Mouse (Mus musculus): Measurements from ENCODE around the gene Apbb2. TPM values are rescaled to one million over a fixed set of nuclear protein-coding genes. Genes with fewer than 3 reads are reported as not detected.
A peak's percentile ranks its signal among the peaks of the same experiment; 100 is the strongest.

The Apbb2 gene
- polyA plus RNA-seq, 1 experiment from 2014 or later, result 25.1 TPM

- Histone ChIP-seq H3K4me1 (peaks cover 27% of the 10 kb centered on the region), H3K9me3 (no peaks in the 10 kb centered on the region), H3K27ac (no peak overlapping the region), H3K27me3 (ENCODE audit: insufficient read depth, poor library complexity, severe bottlenecking) (no peaks in the 10 kb centered on the region), H3K4me3 (no peak overlapping the region), H3K36me3 (no peaks in the 10 kb centered on the region)
- DNase-seq (ENCODE audit: low spot score), result no peak
- 86% methylated on average over 6 of the region's 6 CpGs for WGBS
These were observed 51.2 kb downstream of the Apbb2 start for GRCm38 (mm10) chr5:66567424-66567823.

GRCm38 (mm10) chr5:66559591-66560175 is 58.9 kb downstream of the Apbb2 start:
- no peak for DNase-seq (ENCODE audit: low spot score)
- H3K4me1 ChIP-seq, result peaks cover 19% of the 10 kb centered on the region
- H3K9me3 ChIP-seq, result no peaks in the 10 kb centered on the region
- no peaks in the 10 kb centered on the region for H3K27me3 ChIP-seq (ENCODE audit: insufficient read depth, poor library complexity, severe bottlenecking)
- H3K36me3 ChIP-seq, result no peaks in the 10 kb centered on the region
- no peak overlapping the region for H3K4me3 ChIP-seq
- 51% methylated on average over 8 of the region's 8 CpGs for WGBS
- 0 out of 2 replicates have a peak overlapping the region, but pooled peaks have one; percentile 47 for H3K27ac ChIP-seq

GRCm38 (mm10) chr5:66558094-66558493 is 60.5 kb downstream of the Apbb2 start:
- Histone ChIP-seq H3K4me3 (no peak overlapping the region), H3K27me3 (ENCODE audit: insufficient read depth, poor library complexity, severe bottlenecking) (no peaks in the 10 kb centered on the region), H3K27ac (no peak overlapping the region), H3K36me3 (no peaks in the 10 kb centered on the region), H3K4me1 (peaks cover 24% of the 10 kb centered on the region), H3K9me3 (no peaks in the 10 kb centered on the region)
- 90% methylated on average over 7 of the region's 7 CpGs for WGBS
- no peak for DNase-seq (ENCODE audit: low spot score)

GRCm38 (mm10) chr5:66553933-66554332 is 64.7 kb downstream of the Apbb2 start:
- Histone ChIP-seq H3K27me3 (ENCODE audit: insufficient read depth, poor library complexity, severe bottlenecking) (no peaks in the 10 kb centered on the region), H3K36me3 (no peaks in the 10 kb centered on the region), H3K4me3 (no peak overlapping the region), H3K4me1 (peaks cover 21% of the 10 kb centered on the region), H3K9me3 (no peaks in the 10 kb centered on the region), H3K27ac (no peak overlapping the region)
- DNase-seq (ENCODE audit: low spot score), result no peak

- H3K4me3 ChIP-seq, result no peak overlapping the region
- DNase-seq (ENCODE audit: low spot score), result no peak
- 66% methylated on average over 9 of the region's 9 CpGs for WGBS
- H3K27ac ChIP-seq, result no peak overlapping the region
- H3K36me3 ChIP-seq, result peaks cover 8% of the 10 kb centered on the region; the same call in 1 of the 2 replicates
- H3K27me3 ChIP-seq (ENCODE audit: insufficient read depth, poor library complexity, severe bottlenecking), result no peaks in the 10 kb centered on the region
- no peaks in the 10 kb centered on the region for H3K9me3 ChIP-seq
- peaks cover 27% of the 10 kb centered on the region for H3K4me1 ChIP-seq
These were observed 66.3 kb downstream of the Apbb2 start for GRCm38 (mm10) chr5:66552246-66552645.

GRCm38 (mm10) chr5:66550292-66550691 is 68.3 kb downstream of the Apbb2 start:
- H3K9me3 ChIP-seq, result no peaks in the 10 kb centered on the region
- DNase-seq (ENCODE audit: low spot score), result no peak
- no peak overlapping the region for H3K27ac ChIP-seq
- H3K27me3 ChIP-seq (ENCODE audit: insufficient read depth, poor library complexity, severe bottlenecking), result no peaks in the 10 kb centered on the region
- no peak overlapping the region for H3K4me3 ChIP-seq
- 89% methylated on average over 5 of the region's 5 CpGs for WGBS
- peaks cover 35% of the 10 kb centered on the region for H3K4me1 ChIP-seq
- H3K36me3 ChIP-seq, result peaks cover 8% of the 10 kb centered on the region; the same call in 1 of the 2 replicates

- Histone ChIP-seq H3K27me3 (ENCODE audit: insufficient read depth, poor library complexity, severe bottlenecking) (no peaks in the 10 kb centered on the region), H3K27ac (no peak overlapping the region), H3K4me1 (peaks cover 35% of the 10 kb centered on the region), H3K36me3 (peaks cover 8% of the 10 kb centered on the region; the same call in 1 of the 2 replicates), H3K9me3 (no peaks in the 10 kb centered on the region), H3K4me3 (no peak overlapping the region)
- no peak for DNase-seq (ENCODE audit: low spot score)
- WGBS, result 56% methylated on average over 1 of the region's 1 CpGs
These were observed 68.9 kb downstream of the Apbb2 start for GRCm38 (mm10) chr5:66549691-66550090.

- WGBS, result 56% methylated on average over 12 of the region's 12 CpGs
- peaks cover 8% of the 10 kb centered on the region; the same call in 1 of the 2 replicates for H3K36me3 ChIP-seq
- H3K4me1 ChIP-seq, result peaks cover 20% of the 10 kb centered on the region
- no peaks in the 10 kb centered on the region for H3K27me3 ChIP-seq (ENCODE audit: insufficient read depth, poor library complexity, severe bottlenecking)
- no peak overlapping the region for H3K4me3 ChIP-seq
- DNase-seq (ENCODE audit: low spot score), result no peak
- peak overlapping the region; percentile 13; the same call in 1 of the 2 replicates for H3K27ac ChIP-seq
- no peaks in the 10 kb centered on the region for H3K9me3 ChIP-seq
These were observed 71.5 kb downstream of the Apbb2 start for GRCm38 (mm10) chr5:66546969-66547511.

- Histone ChIP-seq H3K9me3 (no peaks in the 10 kb centered on the region), H3K27ac (no peak overlapping the region), H3K27me3 (ENCODE audit: insufficient read depth, poor library complexity, severe bottlenecking) (no peaks in the 10 kb centered on the region), H3K4me3 (no peak overlapping the region), H3K4me1 (peaks cover 17% of the 10 kb centered on the region), H3K36me3 (peaks cover 8% of the 10 kb centered on the region; the same call in 1 of the 2 replicates)
- WGBS, result 70% methylated on average over 10 of the region's 10 CpGs
- peak; percentile 55 for DNase-seq (ENCODE audit: low spot score)
These were observed 72.9 kb downstream of the Apbb2 start for GRCm38 (mm10) chr5:66545573-66546141.

- no peak for DNase-seq (ENCODE audit: low spot score)
These were observed 74.8 kb downstream of the Apbb2 start for GRCm38 (mm10) chr5:66543761-66544160.

GRCm38 (mm10) chr5:66543344-66543743 is 75.2 kb downstream of the Apbb2 start:
- H3K4me3 ChIP-seq, result no peak overlapping the region

More at GRCm38 (mm10) chr5:66543761-66544160, 74.8 kb downstream of the Apbb2 start:
- Histone ChIP-seq H3K27me3 (ENCODE audit: insufficient read depth, poor library complexity, severe bottlenecking) (no peaks in the 10 kb centered on the region), H3K27ac (no peak overlapping the region), H3K36me3 (peaks cover 7% of the 10 kb centered on the region; the same call in 1 of the 2 replicates), H3K4me3 (no peak overlapping the region), H3K4me1 (peaks cover 17% of the 10 kb centered on the region), H3K9me3 (no peaks in the 10 kb centered on the region)
- 80% methylated on average over 6 of the region's 6 CpGs for WGBS

GRCm38 (mm10) chr5:66542521-66542920 is 76.1 kb downstream of the Apbb2 start:
- 57% methylated on average over 4 of the region's 4 CpGs for WGBS
- Histone ChIP-seq H3K27me3 (ENCODE audit: insufficient read depth, poor library complexity, severe bottlenecking) (no peaks in the 10 kb centered on the region), H3K27ac (no peak overlapping the region), H3K4me1 (peaks cover 20% of the 10 kb centered on the region), H3K9me3 (no peaks in the 10 kb centered on the region), H3K4me3 (no peak overlapping the region), H3K36me3 (no peaks in the 10 kb centered on the region)
- peak; percentile 71 for DNase-seq (ENCODE audit: low spot score)

More at GRCm38 (mm10) chr5:66543344-66543743, 75.2 kb downstream of the Apbb2 start:
- Histone ChIP-seq H3K27me3 (ENCODE audit: insufficient read depth, poor library complexity, severe bottlenecking) (no peaks in the 10 kb centered on the region), H3K4me1 (peaks cover 17% of the 10 kb centered on the region), H3K27ac (no peak overlapping the region), H3K9me3 (no peaks in the 10 kb centered on the region), H3K36me3 (0 out of 2 replicates have a peak, but pooled peaks cover 3% of the 10 kb centered on the region)
- DNase-seq (ENCODE audit: low spot score), result no peak
- WGBS, result 84% methylated on average over 6 of the region's 6 CpGs

- H3K4me3 ChIP-seq, result no peak overlapping the region
- no peaks in the 10 kb centered on the region for H3K36me3 ChIP-seq
- H3K27ac ChIP-seq, result no peak overlapping the region
- peaks cover 20% of the 10 kb centered on the region for H3K4me1 ChIP-seq
- H3K9me3 ChIP-seq, result no peaks in the 10 kb centered on the region
- WGBS, result 58% methylated on average over 4 of the region's 4 CpGs
- peak; percentile 43 for DNase-seq (ENCODE audit: low spot score)
- no peaks in the 10 kb centered on the region for H3K27me3 ChIP-seq (ENCODE audit: insufficient read depth, poor library complexity, severe bottlenecking)
These were observed 77.2 kb downstream of the Apbb2 start for GRCm38 (mm10) chr5:66541385-66541784.

All from heart, embryonic 10.5 days (tissue).